Mouse (Mus musculus) heart, adult 8-10 months (tissue): Measurements from ENCODE around the gene Kcnk7. TPM values are rescaled to one million over a fixed set of nuclear protein-coding genes. Genes with fewer than 3 reads are reported as not detected.

Source experiments
- DNase-seq: peaks from one replicate; pipeline ENCODE4 v3.0.0; 2022; ENCODE audit warnings: low spot score
- total RNA-seq, 4 experiments: library from RNA; stranded (reverse); gene quantifications; 2 replicates each; pipeline ENCODE4 v1.2.4; 2022

Gene Kcnk7
- total RNA-seq, 4 experiments from 2014 or later = not detected

DNA sequence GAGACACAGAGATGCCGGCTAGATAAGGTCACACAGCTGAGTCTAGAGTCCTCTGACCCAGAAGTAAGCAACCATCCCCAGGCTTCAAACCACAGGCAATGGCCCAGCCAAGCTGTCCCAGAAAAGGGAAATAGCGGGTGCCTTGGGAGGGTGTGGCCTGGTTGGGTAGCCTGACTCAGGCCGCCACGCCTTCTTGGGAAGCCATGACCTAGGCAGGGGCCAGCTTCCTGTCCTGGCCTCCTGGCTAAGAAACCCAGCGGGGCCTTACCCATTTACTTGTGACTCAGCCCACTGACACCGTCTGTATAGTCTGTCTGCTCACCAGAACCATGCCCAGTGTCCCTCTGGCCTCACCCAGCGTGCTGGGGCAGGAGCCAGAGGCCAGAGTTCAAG, 20.4 kb downstream of the Kcnk7 start:
- peak; percentile 90 for DNase-seq

DNA sequence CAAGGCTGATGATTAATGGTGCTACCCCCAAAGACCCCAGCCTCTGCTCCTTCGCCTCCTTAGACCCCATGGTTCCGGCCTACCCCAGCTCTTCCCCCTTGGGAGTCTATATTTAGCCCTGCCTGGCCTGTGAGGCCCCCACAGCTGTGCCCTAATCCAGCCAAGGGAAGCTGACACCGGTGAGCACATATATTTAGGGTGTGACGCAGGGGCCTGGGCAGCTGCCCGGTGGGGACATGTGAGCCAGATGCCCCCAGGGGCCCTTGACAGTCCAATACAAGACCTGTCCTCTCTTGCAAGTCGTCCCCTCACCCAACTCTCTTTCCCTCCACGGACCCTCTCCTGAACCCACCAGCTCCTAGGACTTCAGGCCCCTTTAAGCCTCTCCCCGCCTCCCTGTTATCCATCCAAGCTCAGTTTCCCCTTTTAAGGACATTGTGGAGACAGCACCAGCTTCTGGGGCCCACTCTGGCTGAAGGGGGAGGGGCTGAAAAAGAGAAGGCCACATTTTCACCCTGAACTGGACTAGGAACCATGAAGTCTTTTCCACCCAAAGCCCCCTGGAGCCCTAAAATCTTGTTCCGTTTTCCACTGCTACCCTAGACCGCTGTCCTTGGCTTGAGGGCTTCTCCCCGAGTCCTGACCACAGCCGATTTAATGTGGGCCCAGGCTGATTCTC, 21.0 kb downstream of the Kcnk7 start:
- peak; percentile 82 for DNase-seq

- DNase-seq = peak; percentile 76
Measured at GRCm38 (mm10) chr19:5725767-5726515, 21.8 kb downstream of the Kcnk7 start, which contains the start of gene Ehbp1l1. TSS of gene Ehbp1l1 (minus strand) at chr19:5726317.

- no peak for DNase-seq
Measured at GRCm38 (mm10) chr19:5726961-5727578, 22.9 kb downstream of the Kcnk7 start.

DNA sequence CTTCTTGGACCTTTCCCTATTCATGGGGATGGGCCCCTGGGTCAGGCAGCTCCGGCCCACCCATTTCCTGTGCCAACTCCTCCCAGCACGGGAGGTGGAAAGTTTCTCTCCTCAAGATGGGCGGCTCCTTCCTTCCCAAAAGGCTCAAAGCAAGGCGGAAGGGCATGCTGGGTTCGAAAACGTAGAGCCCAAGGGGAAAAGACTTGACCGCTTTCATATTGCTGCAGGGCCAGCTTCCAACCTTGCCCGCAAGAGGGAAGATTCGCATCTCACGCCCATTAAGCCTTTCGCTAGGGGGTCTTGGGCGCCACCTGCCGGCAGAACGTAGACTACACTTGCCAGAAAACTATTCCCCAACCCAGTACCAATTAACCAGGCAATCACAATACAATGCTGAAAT, 23.5 kb downstream of the Kcnk7 start:
- peak; percentile 93 for DNase-seq

DNA sequence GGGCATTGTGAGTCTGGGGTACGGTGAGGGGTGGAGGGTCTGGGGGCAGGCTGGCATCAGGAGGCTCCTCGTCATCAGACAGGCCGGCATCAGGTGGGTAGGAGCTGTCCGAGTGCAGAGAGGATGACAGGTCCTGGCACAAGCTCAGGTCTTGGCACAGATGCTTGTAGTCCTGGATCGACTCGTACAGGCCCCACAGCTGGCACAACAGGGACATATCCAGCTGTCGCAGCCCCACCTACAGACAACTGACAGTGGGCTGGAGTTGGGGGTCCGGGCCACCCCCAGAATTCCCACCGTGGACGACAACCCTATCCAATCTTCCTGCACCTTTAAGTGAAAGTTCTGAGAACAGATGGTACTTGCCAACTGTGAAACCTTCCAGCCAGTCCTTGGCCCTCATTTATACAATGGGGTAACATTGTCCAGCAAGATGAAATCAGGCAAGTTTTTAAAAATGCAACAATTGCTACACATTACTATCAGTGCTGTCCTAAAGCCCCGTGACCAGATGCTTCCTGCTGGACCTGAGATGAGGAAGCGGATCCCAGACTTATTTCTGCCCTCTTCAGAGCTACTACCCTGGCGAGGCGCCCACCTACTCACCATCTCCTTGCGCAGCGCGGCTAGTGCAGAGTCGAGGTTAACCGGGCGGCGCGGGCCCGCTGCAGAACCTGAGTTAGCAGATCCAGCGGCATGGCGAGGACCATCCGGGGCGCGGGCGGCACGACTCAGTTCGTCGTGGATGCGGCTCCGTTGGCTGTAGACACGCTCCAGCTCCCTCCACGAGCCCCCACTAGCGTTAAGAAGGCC, 24.7 kb downstream of the Kcnk7 start:
- no peak for DNase-seq

DNA sequence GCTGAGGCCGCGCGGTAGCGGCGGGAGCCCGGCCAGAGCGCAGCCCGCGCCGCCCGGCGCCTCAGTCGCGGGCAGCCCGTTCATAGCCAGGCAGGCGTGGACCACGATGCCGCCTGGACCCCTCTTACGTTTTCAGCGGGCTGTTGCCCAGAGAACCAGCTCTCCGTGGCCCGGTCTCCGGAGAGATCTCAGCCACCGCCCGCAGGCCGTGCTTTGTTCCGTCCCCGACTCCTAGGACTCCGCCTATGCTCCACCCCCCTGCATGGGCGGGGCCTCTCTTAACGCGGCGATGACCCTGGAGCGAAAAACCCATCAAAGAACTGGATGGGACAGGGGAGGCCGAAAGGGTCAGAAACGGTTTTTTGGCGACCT, 25.3 kb downstream of the Kcnk7 start, which contains the start of gene Fam89b:
TSS of gene Fam89b (minus strand) at position 210 of the 372 bp plus-strand sequence.
- DNase-seq = peak; percentile 93

DNA sequence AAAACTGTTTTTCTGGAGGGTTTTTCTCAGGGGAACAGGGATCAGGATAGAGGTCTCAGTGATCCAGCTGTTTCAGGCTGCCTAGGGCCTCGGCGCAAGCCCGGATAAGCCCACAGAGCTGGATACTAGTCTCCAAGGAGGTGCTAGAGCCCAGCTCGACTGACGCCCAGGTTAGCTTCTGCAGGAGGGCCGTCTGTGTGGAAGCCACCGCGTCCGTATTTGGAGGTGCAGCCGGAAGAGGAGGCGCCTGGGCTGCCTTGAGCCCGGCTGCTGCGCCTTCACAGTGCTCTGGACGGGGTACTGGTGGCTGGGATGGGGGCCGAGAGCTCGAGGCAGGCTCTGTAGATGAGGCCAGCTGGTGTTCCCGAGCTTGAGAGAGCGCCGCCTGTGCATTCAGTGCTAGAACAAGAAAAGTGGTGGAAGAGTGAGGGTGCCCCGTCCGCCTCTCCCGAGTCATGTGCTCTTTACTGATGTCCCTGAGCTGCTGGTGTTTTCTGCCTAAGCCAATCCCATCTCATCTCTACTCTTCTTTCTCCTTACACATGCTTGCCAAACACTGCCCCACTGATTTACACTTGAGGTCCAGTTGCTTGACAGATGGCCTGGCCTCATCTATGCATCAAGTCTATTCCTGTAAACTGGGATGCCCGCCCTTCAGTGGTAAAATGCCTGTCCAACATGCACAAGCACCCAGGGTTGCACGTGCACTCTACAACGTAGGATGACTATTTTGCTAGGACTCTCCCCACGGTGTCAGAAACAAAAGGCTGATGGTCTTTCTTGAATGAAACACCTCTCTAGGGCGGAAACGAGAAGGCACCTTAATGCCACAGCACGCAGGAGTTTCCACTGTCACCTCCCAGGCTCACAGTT, 26.4 kb downstream of the Kcnk7 start:
- no peak for DNase-seq

- DNase-seq = peak; percentile 92
Measured at GRCm38 (mm10) chr19:5731264-5731978, 27.3 kb downstream of the Kcnk7 start.

GRCm38 (mm10) chr19:5734325-5734724, 30.2 kb downstream of the Kcnk7 start:
- no peak for DNase-seq

GRCm38 (mm10) chr19:5739446-5739845, 35.3 kb downstream of the Kcnk7 start:
- DNase-seq = no peak

DNA sequence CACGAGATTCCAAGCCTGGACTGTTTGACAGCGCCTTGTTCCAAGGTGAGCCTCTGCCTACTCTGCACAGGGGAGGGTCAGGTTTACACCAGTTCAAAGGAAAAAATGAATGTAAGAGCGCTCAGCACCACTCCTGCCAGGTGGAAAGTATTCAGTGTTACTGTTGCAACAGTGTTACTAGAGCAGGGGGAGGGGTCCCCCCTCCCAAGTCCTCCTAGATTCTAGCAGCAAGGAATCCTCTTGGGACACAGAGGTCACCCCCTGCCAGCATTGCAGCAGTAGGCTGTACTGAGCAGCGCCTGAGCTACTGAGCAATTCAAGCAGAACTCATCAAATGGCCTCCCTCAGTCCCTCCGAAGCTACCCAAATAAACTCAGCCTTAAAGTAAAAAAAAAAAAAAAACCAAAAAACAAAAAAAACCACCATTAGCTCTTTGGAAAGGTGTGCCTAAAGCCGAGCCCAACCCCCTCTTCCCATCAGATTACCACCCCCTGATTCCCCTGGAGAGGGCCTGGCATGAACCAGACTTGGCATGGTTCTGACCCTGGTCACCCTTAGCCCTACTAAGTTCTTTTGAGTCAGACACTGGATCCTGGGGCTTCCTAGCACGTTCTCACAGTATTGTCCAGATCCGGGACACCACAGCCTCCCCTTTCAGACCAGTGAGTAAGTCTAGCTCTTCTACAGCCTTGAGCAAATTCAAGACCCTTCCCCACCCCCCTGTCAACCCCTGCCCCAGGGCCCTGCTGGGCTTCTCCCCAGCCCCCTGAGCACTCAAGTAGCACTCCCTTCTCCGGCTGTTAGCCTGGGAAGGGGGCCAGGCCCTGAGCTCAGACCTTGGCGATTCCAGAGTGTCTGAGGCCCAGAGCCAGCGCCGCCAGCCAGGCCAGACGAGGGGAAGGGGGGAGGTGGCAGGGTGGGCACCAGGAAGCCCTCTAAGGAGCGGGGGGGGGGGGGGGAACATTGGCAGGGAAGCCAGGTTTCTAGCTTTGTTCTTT, 36.5 kb downstream of the Kcnk7 start, which contains the start of gene Ltbp3:
TSS of gene Ltbp3 (plus strand) at position 585 of the 998 bp plus-strand sequence.
- peak; percentile 60 for DNase-seq

GRCm38 (mm10) chr19:5741641-5742240, 37.6 kb downstream of the Kcnk7 start:
- peak; percentile 73 for DNase-seq

GRCm38 (mm10) chr19:5742241-5742641, 38.1 kb downstream of the Kcnk7 start:
- DNase-seq = no peak

DNA sequence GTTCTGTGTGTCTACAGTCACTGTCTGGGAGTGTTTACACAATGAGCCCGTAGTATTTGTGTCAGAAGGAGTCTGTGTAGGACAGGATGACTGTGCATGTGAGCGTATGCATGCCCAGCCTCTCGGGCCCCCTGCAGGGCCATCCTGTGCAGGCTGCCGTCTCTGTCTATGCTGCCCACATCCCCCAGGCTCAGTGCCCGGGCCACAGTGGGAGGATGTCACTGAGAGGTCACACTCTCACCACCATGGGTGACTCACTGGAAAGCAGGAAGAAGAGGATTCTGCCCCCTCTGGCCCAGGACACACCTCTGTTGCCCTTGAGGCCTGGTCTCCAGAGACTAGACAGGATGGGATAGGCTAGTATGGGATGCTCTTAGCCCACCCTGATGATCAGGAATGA, 39.4 kb downstream of the Kcnk7 start:
- no peak for DNase-seq

GRCm38 (mm10) chr19:5745756-5746710, 41.9 kb downstream of the Kcnk7 start:
- no peak for DNase-seq

DNA sequence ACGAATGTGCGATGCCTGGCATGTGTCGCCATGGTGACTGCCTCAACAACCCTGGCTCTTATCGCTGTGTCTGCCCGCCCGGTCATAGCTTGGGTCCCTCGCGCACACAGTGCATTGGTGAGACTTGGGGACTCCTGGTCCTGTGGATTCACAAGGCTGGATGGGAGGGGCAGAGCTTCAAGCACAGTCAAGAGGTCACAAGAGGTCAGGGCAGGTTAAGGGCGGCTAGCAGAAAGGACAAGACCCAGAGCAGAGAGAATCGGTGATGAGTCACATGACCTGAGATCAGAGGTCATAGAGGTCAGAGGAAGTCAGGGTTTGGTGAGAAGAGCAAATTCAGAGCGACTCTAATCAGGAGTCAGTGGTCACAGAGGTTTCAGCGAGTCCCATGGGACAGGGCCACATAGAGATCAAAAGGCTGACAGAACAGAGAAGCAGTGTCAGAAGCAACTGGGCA, 42.8 kb downstream of the Kcnk7 start:
- no peak for DNase-seq
